Mouse (Mus musculus) CD4-positive, CD25-positive, alpha-beta regulatory T cell, adult 2 months (primary cell): ENCODE results near the gene Rgs10.

Source experiments
- DNase-seq: peaks from one replicate; pipeline ENCODE4 v3.0.0-alpha.2; 2012; ENCODE audit warnings: low read depth, low spot score

Gene Rgs10

DNA sequence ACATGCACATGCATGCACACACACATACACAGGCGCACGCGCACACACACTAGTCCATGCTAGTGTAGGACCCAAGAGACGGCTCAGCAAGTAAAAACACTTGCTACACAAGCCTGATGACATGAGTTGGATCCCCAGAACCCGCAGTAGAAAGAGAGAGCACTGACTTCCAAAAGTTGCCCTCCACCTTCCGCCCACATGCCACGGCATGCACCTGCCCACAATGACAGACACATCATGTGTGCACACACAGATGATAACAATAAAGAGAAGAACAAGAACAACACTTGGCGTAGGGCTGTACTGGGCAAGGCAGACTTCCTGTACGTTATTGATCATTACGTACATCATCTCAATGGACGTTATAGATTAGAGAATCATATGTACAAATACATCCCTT, 44.4 kb downstream of the Rgs10 start:
- DNase-seq = peak; percentile 84

DNA sequence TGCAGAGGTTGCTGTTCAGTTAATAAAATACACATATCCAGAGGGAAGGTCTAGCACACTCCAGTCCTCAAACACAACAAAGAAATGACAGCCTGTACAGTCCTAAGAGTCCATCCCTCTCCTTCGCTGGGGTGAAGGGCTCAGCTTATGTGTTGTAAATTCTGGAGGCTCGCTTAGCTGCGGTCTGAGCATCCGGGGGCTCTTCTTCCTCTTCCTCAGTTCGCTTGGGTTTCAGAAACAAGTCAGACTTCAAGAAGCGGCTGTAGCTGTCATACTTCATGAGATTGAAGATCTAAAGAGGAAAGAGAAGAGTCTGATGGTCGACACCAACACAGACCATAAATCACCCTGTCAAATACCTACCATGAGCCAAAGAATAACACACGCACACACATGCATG, 44.8 kb downstream of the Rgs10 start:
- no peak for DNase-seq

DNA sequence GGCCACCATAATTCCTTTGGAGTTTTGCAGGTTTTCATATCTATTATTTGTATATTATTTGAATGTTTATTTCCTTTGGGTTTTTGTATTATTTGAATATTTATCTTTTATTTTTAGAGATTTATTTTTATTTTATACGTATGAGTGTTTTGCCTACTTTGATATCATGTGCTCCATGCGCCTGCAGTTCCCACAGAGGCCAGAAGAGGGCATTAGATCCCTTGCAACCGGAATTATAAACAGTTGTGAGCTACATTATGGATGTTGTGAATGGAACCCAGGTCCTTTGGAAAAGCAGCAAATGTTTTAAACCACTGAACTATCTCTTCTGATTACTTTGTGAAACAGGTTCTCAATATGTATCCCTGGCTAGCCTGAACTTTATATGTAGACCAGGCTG, 46.2 kb downstream of the Rgs10 start:
- peak; percentile 81 for DNase-seq

DNA sequence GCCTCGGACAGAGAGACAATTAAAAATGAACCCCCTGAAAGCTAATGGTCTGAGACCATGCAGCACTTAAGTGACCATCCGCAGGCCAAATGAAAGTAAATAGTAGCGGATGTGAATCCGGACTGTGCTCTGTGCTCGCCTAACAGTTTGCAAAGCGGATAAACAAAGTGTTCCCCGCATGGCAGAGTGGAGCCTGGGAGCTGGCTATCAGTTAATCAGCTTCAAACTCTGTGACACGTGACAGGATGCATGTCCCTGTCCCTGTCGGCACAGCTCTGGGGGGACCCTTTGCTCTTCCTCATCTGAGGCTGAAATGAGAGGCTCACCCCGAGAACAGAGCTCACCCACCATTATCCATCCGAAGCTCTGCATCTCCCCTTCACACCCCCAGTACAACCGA, 49.2 kb downstream of the Rgs10 start:
- peak; percentile 31 for DNase-seq

DNA sequence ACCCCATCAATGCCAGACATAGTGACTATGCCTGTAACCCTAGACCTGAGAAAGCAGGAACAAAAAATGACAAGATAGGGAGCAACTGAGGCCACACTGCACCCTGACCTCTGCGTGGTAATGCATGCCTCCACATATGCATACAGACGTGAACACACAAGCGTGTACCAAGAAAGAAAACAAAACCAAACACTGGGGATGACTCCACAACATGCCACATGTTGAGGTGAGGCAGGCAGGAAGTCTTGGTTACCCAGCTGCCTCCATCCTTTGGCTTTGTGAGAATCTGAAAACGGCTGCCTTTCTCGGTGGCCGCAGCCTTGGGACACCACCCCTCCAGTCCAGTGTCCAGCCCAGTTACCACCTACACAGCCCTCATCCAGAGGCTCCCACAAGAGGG, 49.7 kb downstream of the Rgs10 start:
- DNase-seq = peak; percentile 43

DNA sequence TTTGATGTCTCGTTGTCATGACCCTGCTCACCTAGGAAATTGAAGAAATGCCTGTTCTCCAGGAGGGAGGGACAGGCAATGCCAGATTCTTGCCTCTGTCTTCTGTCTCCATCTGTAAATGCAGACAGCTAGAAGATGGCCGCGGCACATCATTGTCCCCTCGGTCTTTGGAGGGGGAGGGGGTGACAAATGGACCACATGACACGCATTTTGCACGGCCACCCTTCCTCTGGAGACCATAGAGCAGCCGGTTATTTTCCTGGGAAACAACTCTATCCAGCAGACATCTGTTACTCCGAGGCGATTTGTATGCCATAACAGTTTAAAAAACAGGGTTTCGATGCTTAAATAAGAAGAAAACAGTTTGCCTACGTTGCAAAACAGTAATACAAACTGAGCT, 51.9 kb downstream of the Rgs10 start:
- DNase-seq = no peak

DNA sequence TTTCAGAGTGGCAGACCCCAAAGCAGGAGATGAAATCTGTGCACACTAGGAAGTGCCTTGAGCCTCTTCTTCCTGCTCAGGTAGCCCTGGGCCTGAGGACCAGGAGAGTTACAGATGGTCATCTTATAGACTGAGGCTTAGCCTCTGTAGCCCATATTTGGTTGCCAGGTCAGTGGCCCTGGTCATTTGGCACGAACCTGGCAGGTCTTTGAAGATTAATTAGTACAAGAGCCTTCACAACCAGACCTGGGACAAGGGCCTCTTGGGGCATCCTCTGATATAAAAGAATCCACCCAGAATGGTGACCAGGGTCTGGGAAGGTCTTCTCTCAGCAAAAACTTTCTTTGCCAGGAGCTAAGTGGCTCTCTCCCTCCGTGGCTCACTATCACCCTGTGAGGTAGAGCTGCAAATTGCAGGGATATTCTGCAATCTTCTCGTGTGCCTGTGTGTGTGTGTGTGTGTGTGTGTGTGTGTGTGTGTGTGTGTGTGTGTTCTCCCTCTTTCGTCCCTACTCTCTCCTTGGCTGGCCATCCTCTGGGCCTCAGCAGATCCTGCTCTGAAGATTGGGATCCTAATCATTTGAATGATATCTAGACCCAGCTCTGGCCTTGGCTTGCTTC, 53.4 kb downstream of the Rgs10 start:
- DNase-seq = no peak

DNA sequence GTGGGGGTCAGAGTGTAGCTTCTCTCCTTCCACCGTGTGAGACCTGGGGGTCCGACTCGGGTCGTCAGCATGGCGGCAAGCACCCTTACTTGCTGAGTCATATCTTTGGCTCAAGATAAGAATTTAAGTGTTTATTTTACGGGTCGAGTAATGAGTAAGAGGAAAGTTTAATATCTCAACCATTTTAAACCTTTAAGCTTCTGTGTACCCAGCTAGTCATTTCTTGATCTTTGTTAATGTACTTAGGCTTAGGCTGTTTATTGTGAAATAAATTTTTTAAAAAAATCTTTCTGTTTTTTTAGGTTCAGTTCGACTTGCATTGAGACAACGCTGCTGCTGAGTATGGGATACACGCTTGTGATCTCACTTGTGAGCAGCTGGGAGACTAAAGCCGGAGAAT, 54.0 kb downstream of the Rgs10 start:
- DNase-seq = no peak

DNA sequence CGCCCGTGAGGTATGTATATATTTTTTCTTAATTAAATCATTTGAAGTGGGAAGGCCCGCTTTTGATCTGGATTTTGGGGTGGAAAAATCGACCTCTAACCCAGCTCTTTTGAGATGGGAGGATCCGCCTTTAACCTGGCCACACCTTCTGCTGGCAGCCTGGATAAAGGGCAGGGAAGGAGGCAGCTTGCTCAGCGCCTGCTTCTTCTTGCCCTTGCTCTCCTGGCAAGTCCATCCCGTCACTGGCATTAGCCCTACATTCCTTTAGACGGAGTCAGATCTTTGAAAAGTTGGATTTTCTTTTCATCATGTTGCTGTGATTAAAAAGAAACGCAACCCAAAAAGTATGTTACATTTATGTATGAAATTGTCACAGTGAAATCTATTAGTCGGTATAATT, 54.8 kb downstream of the Rgs10 start:
- no peak for DNase-seq

DNA sequence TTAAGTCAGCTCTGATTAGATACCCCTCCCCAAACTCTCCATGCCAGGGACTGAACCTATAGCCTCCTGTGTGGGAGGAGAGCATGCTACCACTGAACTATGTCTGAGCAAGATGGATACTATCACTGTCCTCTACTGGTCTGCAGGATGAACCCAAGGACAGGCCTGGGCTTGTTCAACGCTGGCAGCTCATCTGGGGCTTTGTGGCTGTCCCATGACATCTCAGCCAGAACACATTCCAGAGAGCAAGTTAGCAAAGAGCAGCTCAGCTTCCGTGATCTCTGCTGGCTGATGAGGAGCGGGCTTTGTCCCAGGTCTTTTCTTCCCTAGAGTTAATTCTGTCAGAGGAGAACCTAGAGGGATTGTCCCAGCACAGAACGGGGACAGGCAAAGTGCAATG, 55.6 kb downstream of the Rgs10 start:
- no peak for DNase-seq

- DNase-seq = peak; percentile 79
These were observed 58.8 kb downstream of the Rgs10 start for GRCm38 (mm10) chr7:128359741-128360140.

GRCm38 (mm10) chr7:128359164-128359563, 59.4 kb downstream of the Rgs10 start:
- no peak for DNase-seq

DNA sequence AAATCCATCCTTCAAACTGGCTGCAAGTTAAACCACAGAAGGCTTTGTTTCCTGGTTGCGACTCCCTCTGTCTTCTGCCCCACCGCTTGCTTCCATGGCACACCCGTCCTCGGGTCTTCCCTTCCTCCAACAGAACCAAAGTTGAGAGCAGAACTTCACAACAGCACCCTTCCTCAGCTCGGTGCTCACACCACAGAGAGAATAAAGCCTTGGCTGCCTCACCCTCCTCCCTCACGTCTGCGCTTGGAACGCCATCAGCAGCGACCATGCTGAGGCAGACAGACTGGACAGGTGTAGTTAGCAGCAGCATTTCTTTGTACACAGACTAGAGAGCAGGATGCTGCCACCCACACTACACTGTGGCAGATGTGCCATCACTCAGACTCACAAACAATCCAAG, 59.8 kb downstream of the Rgs10 start:
- DNase-seq = no peak

- DNase-seq = no peak
These were observed 61.4 kb downstream of the Rgs10 start for GRCm38 (mm10) chr7:128356868-128357755.

- no peak for DNase-seq
These were observed 63.1 kb downstream of the Rgs10 start for GRCm38 (mm10) chr7:128355463-128355862.

DNA sequence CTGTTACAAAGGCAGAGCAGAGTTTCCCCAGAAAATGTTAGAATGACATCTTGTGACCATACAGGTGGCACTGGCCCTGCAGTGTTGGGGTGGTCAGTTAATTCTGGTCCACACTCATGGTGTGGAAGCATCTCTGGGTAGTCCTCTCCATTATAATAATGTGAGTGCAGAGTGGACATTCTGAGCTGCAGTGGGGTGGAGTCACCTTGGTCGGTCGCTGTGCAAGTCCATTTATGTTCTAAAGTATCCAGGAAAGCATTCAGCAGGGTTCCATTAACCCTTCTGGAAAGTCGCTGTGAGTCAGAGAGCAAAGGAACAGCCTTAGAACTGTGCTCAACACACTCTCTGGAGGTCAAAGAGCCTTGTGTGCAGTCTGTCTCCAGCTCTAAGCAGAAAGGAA, 65.8 kb downstream of the Rgs10 start:
- DNase-seq = no peak

DNA sequence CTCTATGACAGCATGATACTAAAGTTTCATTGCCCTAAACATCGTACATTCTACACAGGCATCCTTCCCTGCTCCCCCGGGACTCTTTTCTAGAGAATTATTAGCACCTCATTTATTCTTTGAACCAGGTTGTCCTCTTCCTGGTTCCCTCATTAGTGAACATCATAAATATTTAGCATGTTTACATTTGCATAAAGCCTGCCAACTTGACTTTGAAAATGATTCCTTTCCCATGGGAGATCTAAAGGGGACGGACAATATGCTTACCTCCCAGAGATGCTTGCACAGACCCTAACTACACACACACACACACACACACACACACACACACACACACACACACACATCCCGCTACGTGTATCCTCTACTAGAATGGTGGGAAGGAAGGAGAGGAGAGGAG, 67.4 kb downstream of the Rgs10 start:
- DNase-seq = no peak

DNA sequence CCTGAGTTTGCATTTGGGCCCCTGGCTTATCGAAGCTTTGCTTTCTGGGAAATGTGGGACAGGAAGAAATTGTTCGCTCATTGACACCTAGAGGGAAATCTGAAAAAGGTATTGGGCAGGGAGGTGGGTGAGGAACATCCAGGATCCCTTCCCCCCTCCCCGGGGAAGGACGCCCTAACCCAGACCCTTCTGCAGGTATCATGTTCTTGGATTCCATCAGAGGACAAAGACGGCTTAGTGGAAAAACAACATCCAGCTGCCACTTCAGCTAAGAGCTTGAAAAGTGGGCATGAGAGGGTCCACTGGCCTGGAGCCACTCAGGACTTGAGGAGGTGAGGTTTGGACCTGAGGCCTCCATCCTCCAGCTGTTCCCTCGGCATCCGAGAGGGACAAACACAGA, 68.2 kb downstream of the Rgs10 start:
- DNase-seq = no peak

DNA sequence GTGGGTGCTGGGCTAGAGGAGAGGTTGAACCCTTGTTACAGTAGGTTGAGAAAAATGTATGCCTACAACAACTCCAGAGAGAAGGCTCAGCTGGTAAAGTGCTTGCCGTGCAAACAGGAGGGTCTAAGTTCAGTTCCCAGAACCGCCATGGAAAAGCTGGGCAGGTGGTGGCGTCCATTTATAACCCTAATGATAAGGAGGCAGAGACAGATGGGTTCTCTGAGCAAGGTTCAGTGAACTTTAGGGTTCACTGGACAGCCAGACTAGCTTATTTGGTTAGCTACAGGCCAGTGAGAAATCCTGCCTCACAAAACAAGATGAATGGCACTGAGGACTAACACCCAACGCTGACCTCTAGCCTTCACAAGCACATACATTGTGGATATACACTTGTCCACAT, 68.8 kb downstream of the Rgs10 start:
- DNase-seq = no peak

- no peak for DNase-seq
These were observed 70.0 kb downstream of the Rgs10 start for GRCm38 (mm10) chr7:128348608-128349007.

GRCm38 (mm10) chr7:128346991-128347390, 71.6 kb downstream of the Rgs10 start:
- DNase-seq = no peak

DNA sequence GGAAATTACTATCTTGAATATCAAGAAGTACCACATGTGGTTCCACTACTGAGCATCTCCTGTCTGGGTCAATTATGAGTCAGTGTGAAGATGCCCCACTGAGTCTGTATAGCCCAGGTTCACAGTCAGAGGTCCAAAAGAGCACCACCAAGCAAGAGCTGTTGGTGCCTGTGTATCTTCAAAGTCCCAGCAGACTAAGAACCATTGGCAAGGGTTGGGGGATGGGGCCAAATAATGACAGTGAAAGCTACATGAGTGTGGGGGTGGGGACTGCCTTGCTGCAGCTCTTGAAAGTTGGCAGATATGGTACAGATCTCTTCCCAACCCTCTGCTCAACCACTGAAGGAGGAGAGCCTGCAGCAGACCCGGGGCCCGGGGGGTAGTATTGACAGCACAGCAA, 72.0 kb downstream of the Rgs10 start:
- DNase-seq = peak; percentile 38

DNA sequence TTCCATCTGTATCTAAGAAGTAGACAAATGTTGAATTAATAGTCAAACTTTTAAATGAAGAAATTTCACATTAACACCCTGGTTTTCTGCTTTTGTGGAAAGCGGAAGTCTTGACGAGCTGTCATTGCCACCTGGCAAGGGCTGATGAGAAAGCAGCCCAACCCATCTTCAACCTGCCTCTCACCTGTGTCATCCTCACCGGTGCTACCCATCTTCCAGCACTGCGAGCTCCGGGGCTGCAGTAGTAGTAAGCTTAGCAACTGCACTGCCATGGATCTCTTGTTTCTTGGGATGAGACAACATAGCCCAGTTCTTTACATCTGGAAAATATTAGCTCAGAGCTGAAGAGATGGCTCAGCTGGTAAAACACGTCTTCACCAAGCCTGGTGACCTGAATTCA, 72.9 kb downstream of the Rgs10 start:
- no peak for DNase-seq
